Mouse (Mus musculus): ENCODE data around the gene Ccdc158.

DNA sequence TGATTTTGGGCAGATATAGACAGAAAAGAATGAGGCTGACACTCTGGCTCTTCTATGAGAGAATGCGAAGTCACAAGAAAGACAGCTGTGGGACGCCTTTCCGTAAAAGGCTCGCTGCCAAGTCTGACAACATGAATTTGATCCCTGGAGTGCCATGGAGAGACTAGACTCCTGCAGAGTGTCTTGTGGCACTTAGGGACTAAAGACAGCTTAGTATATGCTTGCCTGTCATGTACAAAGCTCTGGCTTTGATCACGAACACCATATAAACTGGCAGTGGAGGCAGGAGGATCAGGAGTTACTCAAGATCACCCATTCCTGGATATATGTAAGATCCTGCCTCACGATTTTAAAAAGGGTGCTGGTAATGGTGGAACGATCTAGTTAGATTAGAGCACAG, 47.2 kb downstream of the Ccdc158 start:
- TF ChIP-seq POLR2A (IDR thresholded peaks at IDR 0.05; ENCODE audit: borderline replicate concordance, extremely low read depth, low read depth, low read length), result no peak
- TF ChIP-seq CTCF (IDR thresholded peaks at IDR 0.05; ENCODE audit: insufficient read depth, low read length), result no peak
